Mouse (Mus musculus) intestine, embryonic 15.5 days (tissue): ENCODE measurements around the gene Clcn2. TPM values are rescaled to one million over a fixed set of nuclear protein-coding genes. Genes with fewer than 3 reads are reported as not detected.
A peak's percentile ranks its signal among the peaks of the same experiment; 100 is the strongest.

Experiments used
- ATAC-seq: fragments of 200-750 bp; cut with Nextera tagmentation; 2 replicates; pipeline ENCODE4 v1.8.0; 2017; ENCODE audit warnings: moderate TSS enrichment, moderate library complexity
- H3K27ac ChIP-seq: fragments of 300-500 bp; sonication (generic); 2 replicates; pipeline ENCODE4 v1.5.1; 2015; ENCODE audit warnings: mild to moderate bottlenecking, inconsistent platforms
- H3K27me3 ChIP-seq: fragments of 300-500 bp; sonication (generic); replicated peaks from 2 replicates; pipeline ENCODE4 v1.6.1; 2015; ENCODE audit warnings: inconsistent platforms
- H3K36me3 ChIP-seq: fragments of 300-500 bp; sonication (generic); 2 replicates; pipeline ENCODE4 v1.6.1; 2015; ENCODE audit warnings: inconsistent platforms
- H3K4me1 ChIP-seq: fragments of 300-500 bp; sonication (generic); replicated peaks from 2 replicates; pipeline ENCODE4 v1.6.1; 2015; ENCODE audit warnings: inconsistent platforms
- H3K4me2 ChIP-seq: fragments of 300-500 bp; sonication (generic); replicated peaks from 2 replicates; pipeline ENCODE4 v1.6.1; 2015; ENCODE audit warnings: mild to moderate bottlenecking, inconsistent platforms
- H3K4me3 ChIP-seq: fragments of 300-500 bp; sonication (generic); replicated peaks from 2 replicates; pipeline ENCODE4 v1.5.1; 2015; ENCODE audit warnings: inconsistent platforms
- H3K9ac ChIP-seq: fragments of 300-500 bp; sonication (generic); 2 replicates; pipeline ENCODE4 v1.6.1; 2015; ENCODE audit warnings: inconsistent platforms
- H3K9me3 ChIP-seq: fragments of 300-500 bp; sonication (generic); 2 replicates; pipeline ENCODE4 v1.6.1; 2016; ENCODE audit warnings: inconsistent platforms
- WGBS: fragments of 180-500 bp; shearing (Covaris S2); methylation state at CpG from one replicate; pipeline ENCODE4 v1.1.7; 2015; 5-methylcytosine and 5-hydroxymethylcytosine counted together
- polyA plus RNA-seq: library from polyadenylated mRNA; unstranded; fragments of >200 nt; fragmentation: Nextera tagmentation; extraction: Ambion mirVana; gene quantifications from 2 replicates; pipeline ENCODE4 v1.2.1, GENCODE M21; 2015

Clcn2 gene
- polyA plus RNA-seq, 1 experiment from 2014 or later, result 14.3 TPM

DNA sequence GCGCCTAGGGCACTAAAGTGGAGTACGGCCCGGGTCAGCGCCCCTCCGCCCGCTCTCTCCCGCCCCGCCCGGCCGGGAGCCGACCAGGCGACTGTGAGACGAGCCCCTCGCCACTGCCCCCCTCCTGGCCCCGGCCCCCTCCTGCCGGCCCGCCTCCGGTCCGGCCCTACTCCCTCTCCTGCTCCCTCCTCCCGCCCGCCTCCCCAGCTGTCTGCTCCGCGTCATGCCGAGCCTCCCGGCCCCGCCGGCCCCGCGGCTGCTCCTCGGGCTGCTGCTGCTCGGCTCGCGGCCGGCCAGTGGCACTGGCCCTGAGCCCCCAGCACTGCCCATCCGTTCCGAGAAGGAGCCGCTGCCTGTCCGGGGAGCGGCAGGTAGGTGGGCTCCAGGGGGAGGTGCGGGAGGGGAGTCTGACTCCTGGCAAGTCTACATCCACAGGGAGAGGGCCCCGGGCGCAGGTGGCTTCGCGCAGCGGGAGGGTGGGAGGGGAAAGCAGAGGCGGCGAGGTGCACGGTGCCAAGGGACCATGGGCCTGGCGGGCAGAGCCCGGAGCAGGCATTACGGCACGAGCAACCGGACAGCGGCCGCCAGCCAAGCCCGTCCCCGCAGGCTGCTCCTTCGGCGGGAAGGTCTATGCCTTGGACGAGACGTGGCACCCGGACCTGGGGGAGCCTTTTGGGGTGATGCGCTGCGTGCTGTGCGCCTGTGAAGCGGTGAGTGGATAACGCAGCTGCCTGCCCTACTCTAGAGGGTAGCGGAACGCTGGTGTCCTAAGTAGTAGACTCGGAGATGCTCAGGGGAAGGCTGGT lies 15.6 kb upstream of the Clcn2 start, which contains the start of gene Chrd:
TSS of gene Chrd (plus strand) at position 203 of the 806 bp plus-strand sequence.
- WGBS, result under 1% methylated on average over 62 of the region's 70 CpGs
- Histone ChIP-seq H3K9me3 (no peaks in the 10 kb centered on the region), H3K4me3 (peak within 1 kb of the TSS; percentile 65), H3K4me2 (peak within 1 kb of the TSS; percentile 99), H3K27ac (peak within 1 kb of the TSS; percentile 78), H3K9ac (peak within 1 kb of the TSS; percentile 76), H3K36me3 (no peaks in the 10 kb centered on the region), H3K27me3 (peaks cover 26% of the 10 kb centered on the region), H3K4me1 (peaks cover 18% of the 10 kb centered on the region)
- ATAC-seq, result peak; percentile 83

DNA sequence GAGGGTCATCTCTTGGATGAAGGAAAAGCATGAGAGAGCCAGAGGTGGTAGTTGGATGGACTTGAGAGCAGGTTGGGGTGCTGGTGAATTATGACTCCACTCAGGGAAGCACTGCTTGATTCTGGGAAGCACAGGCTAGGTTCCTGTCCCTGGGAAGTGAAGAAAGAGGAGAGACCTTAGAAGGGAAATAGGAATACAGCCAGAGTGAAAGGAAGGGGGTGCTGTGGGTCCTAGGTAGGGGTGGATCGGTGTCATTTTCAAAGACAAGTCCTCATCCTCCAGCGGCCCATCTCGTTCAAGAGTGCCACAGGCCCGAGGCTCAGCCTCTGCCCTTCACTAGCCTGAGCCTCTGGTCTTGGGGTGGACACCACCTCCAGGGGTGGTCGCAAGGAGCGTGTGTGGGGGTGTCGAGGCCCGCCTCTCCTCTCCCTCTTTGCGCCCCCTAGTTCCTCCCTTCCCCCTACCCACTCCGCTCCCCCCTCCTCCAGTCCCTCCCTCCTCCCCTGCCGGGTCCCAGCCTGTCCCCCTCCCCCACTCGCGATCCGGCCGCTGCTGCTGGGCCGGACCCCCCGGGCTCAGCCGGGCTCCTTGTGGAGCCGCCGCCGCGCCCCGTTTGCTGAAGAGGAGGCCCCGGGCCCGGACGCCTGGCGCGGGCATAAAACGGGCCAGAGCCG lies 14.8 kb upstream of the Clcn2 start:
- H3K27me3 ChIP-seq, result peaks cover 26% of the 10 kb centered on the region
- no peaks in the 10 kb centered on the region for H3K36me3 ChIP-seq
- peak; percentile 29 for ATAC-seq
- peak overlapping the region; percentile 65 for H3K4me3 ChIP-seq
- H3K9ac ChIP-seq, result peak overlapping the region; percentile 76
- peak overlapping the region; percentile 99 for H3K4me2 ChIP-seq
- H3K9me3 ChIP-seq, result no peaks in the 10 kb centered on the region
- peaks cover 18% of the 10 kb centered on the region for H3K4me1 ChIP-seq
- WGBS, result 5% methylated on average over 21 of the region's 30 CpGs
- peak overlapping the region; percentile 78 for H3K27ac ChIP-seq

DNA sequence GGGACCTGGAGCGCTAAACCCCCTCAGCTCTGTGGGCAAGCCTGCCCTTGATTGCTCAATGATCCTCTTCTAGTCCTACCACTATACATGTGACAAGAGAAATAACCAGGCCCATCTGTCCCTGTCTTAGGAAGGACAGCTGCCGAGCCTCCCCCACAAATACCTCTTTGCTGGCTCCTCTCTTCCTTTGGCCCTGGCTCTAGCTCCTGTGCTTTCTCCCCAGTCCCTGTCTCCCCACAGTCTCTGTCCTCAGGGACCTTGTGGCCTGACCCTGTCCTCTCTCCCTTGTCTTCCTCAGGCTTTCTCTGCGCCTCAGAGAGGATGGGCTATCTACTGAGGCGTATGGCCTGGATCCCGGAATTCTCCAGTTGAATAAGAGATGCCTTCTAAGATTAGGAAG lies 14.1 kb upstream of the Clcn2 start:
- no peak overlapping the region for H3K9ac ChIP-seq
- no peak for ATAC-seq
- no peaks in the 10 kb centered on the region for H3K36me3 ChIP-seq
- no peaks in the 10 kb centered on the region for H3K9me3 ChIP-seq
- peaks cover 26% of the 10 kb centered on the region for H3K27me3 ChIP-seq
- H3K4me2 ChIP-seq, result no peak overlapping the region
- peaks cover 18% of the 10 kb centered on the region for H3K4me1 ChIP-seq
- H3K4me3 ChIP-seq, result no peak overlapping the region
- 69% methylated on average over 5 of the region's 5 CpGs for WGBS
- no peak overlapping the region for H3K27ac ChIP-seq

DNA sequence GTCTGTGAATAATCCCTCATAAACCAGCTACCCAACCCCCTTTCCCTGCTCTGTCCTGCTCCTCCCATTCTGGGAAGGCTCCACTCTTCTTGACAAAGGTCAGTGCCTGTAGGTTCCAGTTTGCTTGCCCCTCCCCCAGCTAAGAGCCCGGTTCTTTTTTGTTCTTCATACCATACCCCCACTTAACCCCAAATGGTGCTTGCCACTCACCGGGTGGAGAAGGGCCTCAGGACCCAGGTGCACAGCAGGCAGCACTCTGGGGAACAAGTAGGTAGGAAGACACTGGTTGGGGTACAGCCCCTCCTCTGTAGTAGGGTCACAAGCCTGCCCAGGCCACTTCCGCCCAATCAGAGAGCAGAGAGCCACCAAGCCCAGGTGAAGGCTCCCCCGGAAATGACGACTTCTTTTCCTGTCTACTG lies 12.8 kb upstream of the Clcn2 start:
- no peak overlapping the region for H3K4me3 ChIP-seq
- no peaks in the 10 kb centered on the region for H3K9me3 ChIP-seq
- WGBS, result 32% methylated on average over 5 of the region's 5 CpGs
- peak overlapping the region; percentile 30; the same call in 1 of the 2 replicates for H3K4me2 ChIP-seq
- peak; percentile 67 for ATAC-seq
- H3K4me1 ChIP-seq, result peaks cover 18% of the 10 kb centered on the region
- no peaks in the 10 kb centered on the region for H3K36me3 ChIP-seq
- no peak overlapping the region for H3K27ac ChIP-seq
- H3K27me3 ChIP-seq, result peaks cover 14% of the 10 kb centered on the region
- no peak overlapping the region for H3K9ac ChIP-seq

GRCm38 (mm10) chr16:20726384-20726783 lies 8.8 kb upstream of the Clcn2 start:
- no peak for ATAC-seq
- H3K36me3 ChIP-seq, result 0 out of 2 replicates have a peak, but pooled peaks cover 4% of the 10 kb centered on the region

DNA sequence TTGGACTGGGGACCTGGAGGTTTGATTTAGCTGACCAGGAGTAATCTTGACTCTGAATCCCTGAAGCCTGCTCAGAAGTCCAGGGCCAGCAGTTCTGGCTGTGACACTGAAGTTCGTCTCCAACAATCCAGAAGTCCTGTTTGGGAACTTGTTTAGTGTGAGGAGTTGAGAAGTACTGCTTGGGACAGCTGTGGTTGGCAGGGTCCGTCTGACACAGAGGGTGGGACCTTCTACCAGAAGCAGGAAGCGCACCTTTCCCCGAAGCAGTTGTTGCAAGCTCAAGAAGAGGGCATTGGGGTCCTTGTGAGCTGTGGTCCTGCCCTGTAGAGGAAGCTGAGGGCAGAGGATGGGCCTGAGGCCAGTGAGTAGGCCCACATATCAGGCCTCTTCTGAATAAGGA lies 8.2 kb upstream of the Clcn2 start:
- Histone ChIP-seq H3K36me3 (0 out of 2 replicates have a peak, but pooled peaks cover 4% of the 10 kb centered on the region), H3K4me2 (no peak overlapping the region), H3K4me3 (no peak overlapping the region), H3K27ac (no peak overlapping the region), H3K9me3 (no peaks in the 10 kb centered on the region), H3K4me1 (peaks cover 5% of the 10 kb centered on the region), H3K9ac (no peak overlapping the region), H3K27me3 (no peaks in the 10 kb centered on the region)
- WGBS, result 75% methylated on average over 4 of the region's 4 CpGs
- no peak for ATAC-seq

More at GRCm38 (mm10) chr16:20726384-20726783, 8.8 kb upstream of the Clcn2 start:
- no peaks in the 10 kb centered on the region for H3K27me3 ChIP-seq
- WGBS, result 63% methylated on average over 1 of the region's 1 CpGs
- no peak overlapping the region for H3K4me3 ChIP-seq
- no peak overlapping the region for H3K27ac ChIP-seq
- peaks cover 5% of the 10 kb centered on the region for H3K4me1 ChIP-seq
- H3K9ac ChIP-seq, result no peak overlapping the region
- H3K4me2 ChIP-seq, result no peak overlapping the region
- H3K9me3 ChIP-seq, result no peaks in the 10 kb centered on the region

DNA sequence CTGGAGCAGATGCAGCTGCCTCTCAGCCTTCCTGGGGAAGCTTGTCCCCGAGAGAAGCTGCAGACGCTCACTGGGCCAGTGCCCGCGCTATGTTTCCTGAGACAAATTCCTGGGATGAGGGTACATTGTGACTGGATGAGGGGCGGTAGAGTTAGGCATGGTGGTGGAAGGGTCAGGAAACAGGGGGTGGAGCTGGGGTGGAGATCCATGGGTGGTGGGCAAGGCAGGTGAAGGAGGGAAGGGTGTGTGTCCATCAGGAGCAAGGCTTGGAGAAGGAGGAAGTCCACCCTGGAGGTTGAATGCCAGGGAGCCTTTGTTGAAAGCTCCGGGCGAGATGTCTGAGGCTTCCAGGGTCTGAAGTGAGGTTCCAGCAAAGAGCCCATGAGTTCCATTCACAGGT lies 7.8 kb upstream of the Clcn2 start:
- H3K4me2 ChIP-seq, result no peak overlapping the region
- H3K27ac ChIP-seq, result no peak overlapping the region
- H3K36me3 ChIP-seq, result 0 out of 2 replicates have a peak, but pooled peaks cover 4% of the 10 kb centered on the region
- H3K4me3 ChIP-seq, result no peak overlapping the region
- no peak for ATAC-seq
- WGBS, result 78% methylated on average over 7 of the region's 7 CpGs
- H3K9ac ChIP-seq, result no peak overlapping the region
- no peaks in the 10 kb centered on the region for H3K27me3 ChIP-seq
- no peaks in the 10 kb centered on the region for H3K9me3 ChIP-seq
- H3K4me1 ChIP-seq, result peaks cover 2% of the 10 kb centered on the region

- Histone ChIP-seq H3K4me1 (no peaks in the 10 kb centered on the region), H3K27ac (no peak overlapping the region), H3K4me3 (no peak overlapping the region), H3K27me3 (no peaks in the 10 kb centered on the region), H3K9ac (no peak overlapping the region), H3K4me2 (no peak overlapping the region), H3K9me3 (no peaks in the 10 kb centered on the region), H3K36me3 (0 out of 2 replicates have a peak, but pooled peaks cover 7% of the 10 kb centered on the region)
- peak; percentile 80 for ATAC-seq
- 33% methylated on average over 5 of the region's 5 CpGs for WGBS
Measured at GRCm38 (mm10) chr16:20724338-20724748, 6.8 kb upstream of the Clcn2 start.

GRCm38 (mm10) chr16:20723247-20723646 lies 5.7 kb upstream of the Clcn2 start:
- Histone ChIP-seq H3K4me3 (no peak overlapping the region), H3K9me3 (no peaks in the 10 kb centered on the region), H3K36me3 (0 out of 2 replicates have a peak, but pooled peaks cover 7% of the 10 kb centered on the region), H3K27ac (no peak overlapping the region), H3K4me2 (no peak overlapping the region), H3K27me3 (no peaks in the 10 kb centered on the region), H3K9ac (no peak overlapping the region), H3K4me1 (0 out of 2 replicates have a peak, but pooled peaks cover 4% of the 10 kb centered on the region)
- ATAC-seq, result no peak
- 45% methylated on average over 4 of the region's 4 CpGs for WGBS

GRCm38 (mm10) chr16:20722736-20723135 lies 5.2 kb upstream of the Clcn2 start:
- 62% methylated on average over 4 of the region's 4 CpGs for WGBS
- no peak overlapping the region for H3K27ac ChIP-seq
- no peak overlapping the region for H3K4me2 ChIP-seq
- H3K27me3 ChIP-seq, result no peaks in the 10 kb centered on the region
- ATAC-seq, result no peak
- H3K9me3 ChIP-seq, result no peaks in the 10 kb centered on the region
- H3K36me3 ChIP-seq, result 0 out of 2 replicates have a peak, but pooled peaks cover 7% of the 10 kb centered on the region
- no peak overlapping the region for H3K4me3 ChIP-seq
- H3K9ac ChIP-seq, result no peak overlapping the region
- H3K4me1 ChIP-seq, result 0 out of 2 replicates have a peak, but pooled peaks cover 4% of the 10 kb centered on the region

DNA sequence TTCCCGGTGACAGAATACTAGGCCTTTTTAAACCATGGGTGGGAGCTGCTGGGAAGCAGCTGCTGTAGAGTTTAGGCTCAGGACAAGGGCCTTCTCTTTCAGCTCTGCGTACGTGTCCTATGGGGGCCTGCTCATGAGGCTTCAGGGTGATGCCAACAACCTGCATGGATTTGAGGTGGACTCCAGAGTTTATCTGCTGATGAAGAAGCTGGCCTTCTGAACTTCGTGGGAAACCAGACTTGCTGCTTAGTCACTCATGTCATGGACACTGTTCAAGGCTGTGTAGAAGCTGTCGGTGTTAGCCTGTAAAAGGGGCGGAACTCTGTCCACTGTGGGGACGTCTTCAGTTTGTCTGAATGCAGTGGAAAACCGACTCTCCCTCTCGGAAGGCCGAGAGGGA lies 4.3 kb upstream of the Clcn2 start:
- Histone ChIP-seq H3K27me3 (no peaks in the 10 kb centered on the region), H3K9me3 (no peaks in the 10 kb centered on the region), H3K4me3 (no peak overlapping the region), H3K36me3 (0 out of 2 replicates have a peak, but pooled peaks cover 7% of the 10 kb centered on the region), H3K27ac (no peak overlapping the region), H3K4me2 (no peak overlapping the region), H3K4me1 (0 out of 2 replicates have a peak, but pooled peaks cover 4% of the 10 kb centered on the region), H3K9ac (no peak overlapping the region)
- WGBS, result 81% methylated on average over 10 of the region's 10 CpGs
- ATAC-seq, result no peak

- H3K4me3 ChIP-seq, result peak overlapping the region; percentile 75
- ATAC-seq, result peak; percentile 35
- H3K27ac ChIP-seq, result peak overlapping the region; percentile 98
- peaks cover 24% of the 10 kb centered on the region for H3K4me1 ChIP-seq
- H3K9me3 ChIP-seq, result no peaks in the 10 kb centered on the region
- 1% methylated on average over 18 of the region's 18 CpGs for WGBS
- 0 out of 2 replicates have a peak, but pooled peaks cover 7% of the 10 kb centered on the region for H3K36me3 ChIP-seq
- H3K4me2 ChIP-seq, result peak overlapping the region; percentile 95
- no peaks in the 10 kb centered on the region for H3K27me3 ChIP-seq
- H3K9ac ChIP-seq, result peak overlapping the region; percentile 56
Measured at GRCm38 (mm10) chr16:20717978-20718670, 578 bp upstream of the Clcn2 start.
